Mouse (Mus musculus): Measurements from ENCODE around the gene Lrrc19. TPM values are rescaled to one million over a fixed set of nuclear protein-coding genes. Genes with fewer than 3 reads are reported as not detected.

The Lrrc19 gene
- total RNA-seq, 1 experiment from 2014 or later = not detected

- peak; percentile 53 for ATAC-seq (replicated peaks; ENCODE audit: insufficient number of reproducible peaks, low FRiP score, low TSS enrichment, poor library complexity, severe bottlenecking)
Measured at GRCm38 (mm10) chr4:94602496-94603030, 47.4 kb downstream of the Lrrc19 start.

GRCm38 (mm10) chr4:94601395-94601794 lies 48.5 kb downstream of the Lrrc19 start:
- ATAC-seq (replicated peaks; ENCODE audit: insufficient number of reproducible peaks, low FRiP score, low TSS enrichment, poor library complexity, severe bottlenecking) = no peak

- ATAC-seq (replicated peaks; ENCODE audit: insufficient number of reproducible peaks, low FRiP score, low TSS enrichment, poor library complexity, severe bottlenecking) = no peak
Measured at GRCm38 (mm10) chr4:94592709-94593108, 57.2 kb downstream of the Lrrc19 start.

GRCm38 (mm10) chr4:94591765-94592381 lies 58.1 kb downstream of the Lrrc19 start:
- ATAC-seq (replicated peaks; ENCODE audit: insufficient number of reproducible peaks, low FRiP score, low TSS enrichment, poor library complexity, severe bottlenecking) = no peak

Other genes starting within 250 kb of the Lrrc19 start
- gene Gm10306, start 93.6 kb downstream of the Lrrc19 start, total RNA-seq (2017) = not detected in 3 replicates
- gene Caap1, start 93.3 kb downstream of the Lrrc19 start, total RNA-seq (2017) = 23.0 to 26.1 TPM (median 25.0 TPM) in 3 replicates
- 81.3 to 114 TPM (median 97.6 TPM) in 3 replicates for gene Plaa, start 46.9 kb downstream of the Lrrc19 start, total RNA-seq (2017)
- gene Ift74, start 35.7 kb downstream of the Lrrc19 start, total RNA-seq (2017) = 3.7 to 8.4 TPM (median 3.8 TPM) in 3 replicates
- gene Tek, start 89.1 kb upstream of the Lrrc19 start, total RNA-seq (2017) = not detected in 3 replicates